Mouse (Mus musculus): ENCODE results near the gene Tex11. TPM values are rescaled to one million over a fixed set of nuclear protein-coding genes. Genes with fewer than 3 reads are reported as not detected.

Tex11 gene
- total RNA-seq, 2 experiments from 2014 or later: 0.10 TPM; not detected in 1

DNA sequence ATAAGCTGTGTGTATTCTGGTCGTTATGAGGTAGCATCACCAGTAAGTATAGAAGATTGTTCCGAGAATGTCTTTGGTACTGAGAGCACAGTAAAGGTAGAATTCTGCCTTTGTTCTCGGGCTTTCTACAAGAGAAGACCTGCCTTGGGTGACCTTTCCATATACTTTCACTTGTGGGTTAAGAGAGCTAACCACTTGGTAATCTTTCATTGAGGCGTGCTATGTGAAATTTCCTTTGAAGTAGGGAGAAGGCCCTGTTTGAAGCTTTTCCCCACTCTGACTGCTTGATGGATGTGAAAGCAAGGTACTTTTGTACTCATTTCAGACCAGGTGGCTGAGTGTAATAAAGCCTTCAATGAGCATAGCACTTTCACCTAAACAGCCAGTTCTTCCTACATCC lies 270.1 kb downstream of the Tex11 start:
- intact Hi-C loops (cut with DNase I): no loop called here
- DNase-seq (ENCODE audit: low spot score in 2 of 2): no peak

Other genes starting within 250 kb of the Tex11 start
- gene Slc7a3, start 26.4 kb upstream of the Tex11 start, total RNA-seq (2021): 1 to 10 TPM; 6.4 to 7.2 TPM
- gene Snx12, start 162.9 kb upstream of the Tex11 start, total RNA-seq (2021): 10 to 100 TPM; 73.8 to 78.0 TPM
- gene Foxo4, start 194.9 kb upstream of the Tex11 start, total RNA-seq (2021): 10 to 100 TPM; 15.5 to 17.0 TPM
- gene Gm614, start 204.3 kb upstream of the Tex11 start, total RNA-seq (2021): not detected
- gene Il2rg, start 208.6 kb upstream of the Tex11 start, total RNA-seq (2021): 1 to 10 TPM in 1 of 2 experiments, under 1 TPM in 1; 0.99 to 2.4 TPM
- not detected for gene Gm20489, start 209.4 kb upstream of the Tex11 start, total RNA-seq (2021)
- 10 to 100 TPM; 18.4 to 26.4 TPM for gene Med12, start 214.4 kb upstream of the Tex11 start, total RNA-seq (2021)
- 100 to 1,000 TPM; 161 to 163 TPM for gene Nlgn3, start 239.5 kb upstream of the Tex11 start, total RNA-seq (2021)